Mouse (Mus musculus) small intestine, adult 2 months (tissue): ENCODE measurements around the gene Kif23. TPM values are rescaled to one million over a fixed set of nuclear protein-coding genes. Genes with fewer than 3 reads are reported as not detected.

ENCODE experiments used
- H3K27ac ChIP-seq: fragments of 200-500 bp; 2 replicates; pipeline ENCODE4 v1.5.1; 2012; ENCODE audit warnings: low read depth, low read length, control low read depth, inconsistent platforms; ENCODE audit not compliant: insufficient read depth
- H3K27me3 ChIP-seq: fragments of 200-500 bp; 2 replicates; pipeline ENCODE4 v1.6.1; 2012; ENCODE audit warnings: mild to moderate bottlenecking, moderate library complexity, low read length, inconsistent platforms; ENCODE audit not compliant: control insufficient read depth, insufficient read depth
- H3K36me3 ChIP-seq: fragments of 200-500 bp; 2 replicates; pipeline ENCODE4 v1.6.1; 2012; ENCODE audit warnings: mild to moderate bottlenecking, low read length, control low read depth, inconsistent platforms; ENCODE audit not compliant: control insufficient read depth, insufficient read depth
- H3K4me1 ChIP-seq: fragments of 200-500 bp; 2 replicates; pipeline ENCODE4 v1.6.1; 2012; ENCODE audit warnings: low read length, inconsistent platforms, mixed read lengths; ENCODE audit not compliant: control insufficient read depth, insufficient read depth, insufficient read length
- H3K4me3 ChIP-seq: fragments of 200-500 bp; 2 replicates; pipeline ENCODE4 v1.5.1; 2012; ENCODE audit warnings: low read depth, mild to moderate bottlenecking, control low read depth, inconsistent platforms, low read length, moderate library complexity
- CTCF ChIP-seq: fragments of 200-500 bp; IDR thresholded peaks from 2 replicates; pipeline ENCODE4 v1.5.1; 2012; ENCODE audit warnings: low read depth, mild to moderate bottlenecking, control low read depth, inconsistent platforms, low read length, moderate library complexity, mixed read lengths; ENCODE audit not compliant: insufficient replicate concordance, insufficient read length; ENCODE audit errors: extremely low read depth
- POLR2A ChIP-seq: fragments of 200-500 bp; IDR thresholded peaks from 2 replicates; pipeline ENCODE4 v1.6.1; 2012; ENCODE audit warnings: low read depth, mild to moderate bottlenecking, control low read depth, inconsistent platforms, low read length, moderate library complexity
- WGBS: fragments of 180-500 bp; shearing (Covaris S2); methylation state at CpG from one replicate; pipeline ENCODE4 v1.1.7; 2018; 5-methylcytosine and 5-hydroxymethylcytosine counted together
- polyA plus RNA-seq: library from polyadenylated mRNA; depleted of rRNA; stranded (reverse); fragments of >200 nt; gene quantifications from 2 replicates; pipeline ENCODE4 v1.2.3, GENCODE M21; 2012

Gene Kif23
- polyA plus RNA-seq, 1 experiment = 6.5 TPM

- WGBS = 43% methylated on average over 4 of the region's 4 CpGs
- Histone ChIP-seq H3K4me1 (peaks cover 7% of the 10 kb centered on the region), H3K36me3 (no peaks in the 10 kb centered on the region), H3K27ac (no peak overlapping the region), H3K27me3 (no peaks in the 10 kb centered on the region), H3K4me3 (no peak overlapping the region)
- no peak for TF ChIP-seq POLR2A
- TF ChIP-seq CTCF = peak; percentile 81; the same call in 1 of the 2 replicates
Observed at GRCm38 (mm10) chr9:61965411-61965930, 18.9 kb upstream of the Kif23 start.

- TF ChIP-seq POLR2A = no peak
- TF ChIP-seq CTCF = no peak
- Histone ChIP-seq H3K4me3 (no peak overlapping the region), H3K36me3 (no peaks in the 10 kb centered on the region), H3K4me1 (peaks cover 16% of the 10 kb centered on the region), H3K27ac (no peak overlapping the region), H3K27me3 (no peaks in the 10 kb centered on the region)
- WGBS = 80% methylated on average over 6 of the region's 6 CpGs
Observed at GRCm38 (mm10) chr9:61963356-61963755, 16.8 kb upstream of the Kif23 start.

- Histone ChIP-seq H3K4me1 (peaks cover 16% of the 10 kb centered on the region), H3K36me3 (no peaks in the 10 kb centered on the region), H3K4me3 (no peak overlapping the region), H3K27me3 (no peaks in the 10 kb centered on the region), H3K27ac (0 out of 2 replicates have a peak overlapping the region, but pooled peaks have one; percentile 7)
- 86% methylated on average over 4 of the region's 4 CpGs for whole genome bisulfite sequencing
- no peak for TF ChIP-seq CTCF
- no peak for TF ChIP-seq POLR2A
Observed at GRCm38 (mm10) chr9:61961181-61961580, 14.6 kb upstream of the Kif23 start.

GRCm38 (mm10) chr9:61960753-61961152, 14.2 kb upstream of the Kif23 start:
- WGBS = 21% methylated on average over 5 of the region's 5 CpGs
- Histone ChIP-seq H3K4me3 (no peak overlapping the region), H3K36me3 (no peaks in the 10 kb centered on the region), H3K27ac (peak overlapping the region; percentile 71), H3K27me3 (no peaks in the 10 kb centered on the region), H3K4me1 (peaks cover 16% of the 10 kb centered on the region)
- TF ChIP-seq POLR2A = no peak
- TF ChIP-seq CTCF = no peak

GRCm38 (mm10) chr9:61959921-61960569, 13.5 kb upstream of the Kif23 start:
- Histone ChIP-seq H3K4me3 (no peak overlapping the region), H3K36me3 (no peaks in the 10 kb centered on the region), H3K27ac (peak overlapping the region; percentile 71), H3K4me1 (peaks cover 16% of the 10 kb centered on the region), H3K27me3 (no peaks in the 10 kb centered on the region)
- WGBS = 16% methylated on average over 1 of the region's 1 CpGs
- no peak for TF ChIP-seq CTCF
- no peak for TF ChIP-seq POLR2A

GRCm38 (mm10) chr9:61954707-61955106, 8.1 kb upstream of the Kif23 start:
- TF ChIP-seq POLR2A (no peak), CTCF (no peak)
- H3K4me1 ChIP-seq = peaks cover 1% of the 10 kb centered on the region; the same call in 1 of the 2 replicates
- no peaks in the 10 kb centered on the region for H3K27me3 ChIP-seq
- no peaks in the 10 kb centered on the region for H3K36me3 ChIP-seq
- H3K4me3 ChIP-seq = no peak overlapping the region
- H3K27ac ChIP-seq = no peak overlapping the region

- TF ChIP-seq CTCF (no peak), POLR2A (no peak)
- Histone ChIP-seq H3K27me3 (no peaks in the 10 kb centered on the region), H3K27ac (no peak overlapping the region), H3K36me3 (no peaks in the 10 kb centered on the region), H3K4me3 (no peak overlapping the region), H3K4me1 (peaks cover 3% of the 10 kb centered on the region; the same call in 1 of the 2 replicates)
- WGBS = 88% methylated on average over 7 of the region's 7 CpGs
Observed at GRCm38 (mm10) chr9:61952241-61952640, 5.7 kb upstream of the Kif23 start.
